Mouse (Mus musculus): ENCODE measurements around the gene Nr5a2. TPM values are rescaled to one million over a fixed set of nuclear protein-coding genes. Genes with fewer than 3 reads are reported as not detected.

Nr5a2 gene
- total RNA-seq (2015) = not detected in 2 replicates
- total RNA-seq (2017) = not detected in 2 replicates

GRCm38 (mm10) chr1:136960428-136961012 is at the start of gene Nr5a2:
Nr5a2 (minus strand) TSS chr1:136960448.
- no peak for ATAC-seq (replicated peaks; ENCODE audit: poor library complexity)

DNA sequence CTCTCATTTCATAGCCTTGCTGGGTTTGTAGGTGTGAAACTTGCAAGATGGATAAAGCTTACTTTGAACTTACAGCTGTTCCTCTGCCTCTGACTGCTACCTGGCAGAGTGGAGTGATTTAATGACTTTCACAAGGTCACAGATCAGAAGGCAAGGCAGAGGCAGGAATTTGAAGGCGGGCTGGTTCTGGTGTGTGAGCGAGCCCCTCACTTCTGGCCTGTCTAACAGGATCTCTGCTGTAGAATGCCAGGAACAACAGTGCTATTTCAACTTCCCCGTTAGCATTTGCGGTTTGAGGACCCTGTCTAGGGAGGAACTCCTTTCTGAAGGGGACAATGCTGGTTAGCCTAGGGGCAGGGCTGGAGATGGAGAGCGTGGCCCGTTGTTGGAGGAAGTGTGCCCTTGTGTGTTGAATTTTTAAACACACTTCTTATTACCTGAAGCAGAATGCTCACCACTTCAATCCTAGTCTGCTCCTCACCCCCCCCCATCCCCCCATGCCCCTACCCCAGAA is 48.5 kb upstream of the Nr5a2 start:
- ATAC-seq (replicated peaks; ENCODE audit: poor library complexity) = peak; percentile 91

DNA sequence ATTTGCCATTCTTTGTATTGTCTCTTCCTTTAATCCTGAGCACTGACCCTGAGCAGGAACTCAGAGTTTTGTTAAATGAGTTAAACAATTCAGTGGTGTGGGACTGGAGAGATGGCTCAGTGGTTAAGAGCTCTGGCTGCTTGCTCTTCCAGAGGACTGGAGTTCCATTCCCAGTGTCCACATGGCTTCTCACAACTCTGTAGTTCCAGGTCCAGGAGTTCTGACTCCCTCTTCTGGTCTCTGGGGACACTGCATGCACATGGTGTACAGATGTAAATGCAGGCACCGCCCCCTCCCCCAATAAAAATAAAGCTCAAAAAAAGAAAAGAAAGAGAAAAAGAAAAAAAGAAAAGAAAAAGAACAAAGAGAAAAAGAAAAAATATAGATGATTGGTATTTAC is 43.6 kb upstream of the Nr5a2 start:
- ATAC-seq (replicated peaks; ENCODE audit: poor library complexity) = no peak

DNA sequence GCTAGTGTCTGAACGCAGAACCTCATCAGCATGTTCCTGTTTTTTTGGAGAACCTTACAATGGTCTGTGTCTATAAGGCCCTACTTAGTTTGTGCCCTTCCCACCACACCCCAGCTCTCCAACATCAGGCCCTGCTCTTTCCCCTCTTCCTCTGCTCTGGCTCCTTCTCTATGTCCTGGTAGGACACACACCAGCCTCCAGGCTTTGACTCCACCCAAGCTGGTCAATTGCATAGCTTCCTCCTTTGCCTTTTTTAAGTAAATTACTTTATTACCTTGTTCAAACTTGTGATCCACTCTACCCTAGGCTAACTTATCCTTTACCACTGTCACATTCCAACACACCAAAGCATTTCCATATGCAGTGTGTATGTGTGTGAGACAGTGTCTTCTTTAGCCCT is 42.9 kb upstream of the Nr5a2 start:
- ATAC-seq (replicated peaks; ENCODE audit: poor library complexity) = no peak

- no peak for ATAC-seq (replicated peaks; ENCODE audit: poor library complexity)
Measured at GRCm38 (mm10) chr1:136991762-136992352, 31.6 kb upstream of the Nr5a2 start.

- ATAC-seq (replicated peaks; ENCODE audit: poor library complexity) = no peak
Measured at GRCm38 (mm10) chr1:136980253-136980893, 20.1 kb upstream of the Nr5a2 start.

DNA sequence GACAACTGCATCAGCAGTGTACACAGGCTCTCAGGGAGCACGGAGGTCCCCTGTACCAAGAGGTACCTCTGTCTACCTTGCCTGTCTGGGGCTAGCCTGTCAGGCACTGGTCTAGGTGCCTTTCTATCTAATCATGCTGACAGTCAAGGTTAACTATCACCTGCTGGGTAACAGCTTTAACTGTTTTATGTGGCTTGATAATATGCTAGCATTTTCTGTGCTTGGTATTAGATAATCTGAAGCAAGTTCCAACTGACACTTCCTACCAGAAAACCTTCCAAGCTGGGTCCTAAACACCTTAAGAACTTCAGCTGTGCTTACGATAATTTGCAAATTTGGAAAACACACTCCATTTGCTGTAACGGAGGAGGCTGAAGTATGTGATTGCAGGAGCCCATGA is 17.6 kb upstream of the Nr5a2 start:
- no peak for ATAC-seq (replicated peaks; ENCODE audit: poor library complexity)

DNA sequence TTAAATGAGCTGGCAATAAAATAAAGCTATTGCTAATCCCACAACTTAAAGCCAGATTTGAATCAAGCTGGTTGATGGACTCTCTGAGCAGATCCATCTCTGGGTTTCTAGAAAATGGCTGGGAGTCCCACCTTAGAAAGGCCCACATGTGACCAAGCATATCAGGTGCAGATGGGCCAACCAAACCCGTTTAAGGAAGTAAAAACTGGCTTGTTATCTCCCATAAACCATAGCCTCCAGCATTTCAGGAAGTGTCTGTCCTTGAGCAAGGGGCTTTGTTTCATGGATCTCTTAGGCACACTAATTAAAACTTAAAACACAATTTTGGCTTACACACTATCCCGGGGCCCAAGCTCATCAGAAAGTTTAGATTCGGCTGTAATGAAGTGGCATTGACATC is 13.8 kb upstream of the Nr5a2 start:
- peak; percentile 52 for ATAC-seq (replicated peaks; ENCODE audit: poor library complexity)

DNA sequence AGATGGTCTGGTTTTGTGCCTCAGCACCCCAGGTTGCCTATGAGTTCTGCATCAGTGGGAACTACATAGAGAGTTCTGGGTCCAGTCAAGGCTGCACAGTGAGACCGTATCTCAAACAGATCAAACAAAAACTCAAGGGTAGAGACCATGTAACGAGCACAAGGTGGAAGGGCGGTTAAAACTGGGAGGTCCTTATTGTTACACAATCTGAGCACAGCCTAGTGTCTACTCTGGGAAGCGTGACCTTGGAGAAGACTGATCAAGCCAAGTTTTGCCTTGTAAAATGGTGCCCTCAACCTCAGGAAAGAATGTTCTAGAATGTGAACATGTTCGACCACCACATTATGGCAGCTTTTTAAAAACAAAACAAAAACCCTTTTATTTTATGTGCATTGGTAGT is 12.8 kb upstream of the Nr5a2 start:
- ATAC-seq (replicated peaks; ENCODE audit: poor library complexity) = no peak

DNA sequence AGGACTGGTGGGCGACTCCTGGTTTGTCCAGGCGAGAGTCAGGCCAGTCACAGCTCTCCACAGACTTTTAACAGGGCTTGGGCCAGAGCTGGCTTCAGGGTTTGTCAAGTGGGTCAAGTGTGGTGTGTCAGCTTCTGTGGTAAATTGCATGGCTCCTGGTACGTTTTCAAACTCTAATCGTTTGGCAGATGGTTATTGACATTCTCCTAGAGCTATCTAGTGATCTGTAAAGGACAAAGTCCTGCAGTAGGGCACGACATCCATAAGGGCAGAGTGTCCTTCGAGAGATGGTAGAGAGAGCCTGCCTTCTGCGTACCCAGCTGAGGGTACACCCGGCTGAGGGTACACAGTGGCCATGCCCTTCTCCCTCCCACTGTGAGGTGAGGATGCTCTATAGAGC is 10.7 kb upstream of the Nr5a2 start:
- ATAC-seq (replicated peaks; ENCODE audit: poor library complexity) = no peak

GRCm38 (mm10) chr1:136966728-136967386 is 6.6 kb upstream of the Nr5a2 start:
- ATAC-seq (replicated peaks; ENCODE audit: poor library complexity) = no peak

GRCm38 (mm10) chr1:136959491-136959890 is 757 bp downstream of the Nr5a2 start:
- no peak for ATAC-seq (replicated peaks; ENCODE audit: poor library complexity)

GRCm38 (mm10) chr1:136958666-136959065 is 1.6 kb downstream of the Nr5a2 start:
- ATAC-seq (replicated peaks; ENCODE audit: poor library complexity) = no peak

DNA sequence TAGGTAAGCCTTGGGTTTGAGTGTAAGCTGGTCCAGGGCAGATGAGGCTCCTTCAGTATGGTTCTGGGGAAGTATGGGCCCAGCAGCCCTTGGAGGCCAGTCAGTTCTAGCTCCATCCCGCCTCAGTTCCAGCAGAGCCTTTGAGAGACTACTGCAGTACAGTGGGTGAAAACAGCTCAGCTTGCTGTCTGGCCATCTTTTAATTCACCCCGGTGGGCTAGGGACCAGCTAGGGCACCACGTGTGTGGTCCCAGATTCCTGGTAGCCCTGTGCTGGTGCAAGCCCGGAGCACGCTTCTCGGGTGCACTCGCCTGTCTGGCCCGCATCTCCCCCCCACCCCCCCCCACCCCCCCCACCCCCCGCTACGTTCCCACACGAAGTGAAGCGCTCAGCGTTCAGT is 2.1 kb downstream of the Nr5a2 start:
- ATAC-seq (replicated peaks; ENCODE audit: poor library complexity) = no peak

- ATAC-seq (replicated peaks; ENCODE audit: poor library complexity) = no peak
Measured at GRCm38 (mm10) chr1:136957696-136958095, 2.6 kb downstream of the Nr5a2 start.

DNA sequence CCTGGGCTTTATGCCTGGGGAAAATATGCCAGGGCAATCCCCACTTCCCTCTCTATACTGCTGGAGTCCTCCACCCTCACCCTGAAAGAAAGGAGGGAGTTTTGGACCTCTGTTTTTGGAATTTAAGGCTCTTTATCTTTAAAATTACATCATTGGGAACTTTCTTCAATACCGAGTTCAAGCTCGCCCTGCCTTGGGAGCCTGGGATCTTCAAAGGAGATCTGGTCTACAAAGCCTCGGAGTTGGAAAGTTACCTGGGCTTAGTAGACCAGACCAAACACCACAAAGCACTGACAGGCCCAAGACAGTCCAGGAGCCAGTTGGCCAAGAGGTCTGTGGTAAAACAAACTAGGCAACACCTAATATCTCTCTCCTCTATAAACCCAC is 6.1 kb downstream of the Nr5a2 start:
- no peak for ATAC-seq (replicated peaks; ENCODE audit: poor library complexity)

- no peak for ATAC-seq (replicated peaks; ENCODE audit: poor library complexity)
Measured at GRCm38 (mm10) chr1:136953444-136954107, 6.7 kb downstream of the Nr5a2 start.

DNA sequence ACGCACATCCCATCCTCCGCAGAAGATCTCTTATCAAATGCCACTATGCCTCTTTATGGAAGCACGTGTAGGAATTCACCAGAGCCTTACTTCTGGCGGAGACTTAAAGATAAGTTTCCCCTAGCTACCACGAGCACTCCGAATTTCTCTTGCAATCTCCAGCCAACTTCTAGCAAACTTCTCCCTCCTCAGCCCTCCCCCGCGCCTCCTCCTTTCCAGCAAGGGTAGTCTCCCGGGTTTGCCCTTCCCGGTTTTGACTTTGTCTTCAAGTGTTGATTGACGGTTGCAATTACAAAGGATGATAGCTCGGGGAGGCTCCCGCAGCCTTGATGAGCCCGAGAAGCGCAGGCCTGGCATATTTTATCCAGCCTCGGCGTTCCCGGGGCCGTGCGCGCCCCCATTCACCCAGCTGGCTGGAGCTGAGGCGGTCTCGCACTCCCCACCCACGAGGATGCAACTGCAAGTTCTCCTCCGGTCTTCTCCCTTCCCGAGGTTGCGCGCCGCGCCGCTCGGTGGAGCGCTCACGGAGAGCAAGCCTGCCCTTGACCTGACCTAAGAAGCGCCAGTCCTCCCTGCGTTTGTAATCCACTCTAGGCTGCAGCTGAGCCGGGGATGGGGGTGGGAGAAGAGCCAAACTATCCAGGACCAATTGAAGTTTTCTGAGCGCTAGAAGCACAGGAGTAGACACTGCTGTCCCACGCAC is 7.5 kb downstream of the Nr5a2 start:
- no peak for ATAC-seq (replicated peaks; ENCODE audit: poor library complexity)

DNA sequence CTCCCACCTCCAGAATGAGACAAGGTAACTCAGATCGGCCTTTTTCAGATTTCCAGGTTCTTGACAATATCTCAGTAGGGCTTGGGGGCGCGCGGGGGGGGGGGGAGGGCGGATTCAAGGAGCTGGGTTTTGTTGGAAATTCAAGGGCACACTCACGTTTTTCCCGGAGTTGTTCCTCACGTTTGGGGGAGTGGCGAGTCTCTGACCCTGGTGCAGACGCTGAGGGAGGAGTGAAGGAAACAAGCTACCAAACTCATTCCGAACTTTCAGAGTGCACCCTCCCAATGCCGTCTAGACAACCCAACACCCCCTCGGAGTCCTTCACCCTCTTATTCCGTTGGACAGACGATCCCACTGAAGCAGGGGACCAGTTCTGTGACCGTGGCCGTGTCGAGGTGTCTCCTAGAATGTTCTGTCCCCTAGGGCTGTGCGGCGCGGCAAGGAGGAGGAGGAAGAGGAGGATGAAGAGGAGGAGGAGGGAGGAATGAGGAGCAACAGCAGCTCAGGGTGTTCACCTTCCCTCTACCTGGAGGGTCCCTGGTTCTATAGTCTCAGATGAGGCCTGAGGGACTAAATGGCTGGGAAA is 8.2 kb downstream of the Nr5a2 start:
- ATAC-seq (replicated peaks; ENCODE audit: poor library complexity) = no peak

DNA sequence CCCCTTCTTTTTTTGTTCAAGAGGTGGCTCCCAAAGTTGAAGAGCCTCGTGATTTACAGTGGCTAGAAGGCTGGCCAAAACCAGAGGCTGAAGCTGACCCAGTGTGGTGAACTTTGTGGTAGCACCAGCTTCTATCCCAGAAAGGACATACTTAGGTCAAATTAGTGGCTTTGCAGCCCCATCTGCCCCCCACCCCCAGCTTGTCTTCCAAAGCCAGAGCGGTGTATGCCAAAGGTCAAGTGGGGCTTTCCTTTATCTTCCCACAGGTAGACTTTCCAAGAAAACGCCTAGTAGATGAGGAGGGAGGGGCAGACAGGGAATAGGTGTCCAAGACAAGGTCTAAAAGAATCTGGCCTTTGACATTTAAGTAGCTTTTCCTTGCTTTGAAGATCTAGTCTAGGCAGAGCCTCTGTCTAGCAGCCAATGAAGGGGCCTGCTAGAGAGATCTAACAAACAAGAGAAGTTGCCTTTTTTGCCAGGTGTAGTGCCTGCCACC is 9.0 kb downstream of the Nr5a2 start:
- ATAC-seq (replicated peaks; ENCODE audit: poor library complexity) = no peak

All from megakaryocyte progenitor cell, adult 5-6 weeks (primary cell).